Mouse (Mus musculus): ENCODE results near the gene Ubash3a.

DNA sequence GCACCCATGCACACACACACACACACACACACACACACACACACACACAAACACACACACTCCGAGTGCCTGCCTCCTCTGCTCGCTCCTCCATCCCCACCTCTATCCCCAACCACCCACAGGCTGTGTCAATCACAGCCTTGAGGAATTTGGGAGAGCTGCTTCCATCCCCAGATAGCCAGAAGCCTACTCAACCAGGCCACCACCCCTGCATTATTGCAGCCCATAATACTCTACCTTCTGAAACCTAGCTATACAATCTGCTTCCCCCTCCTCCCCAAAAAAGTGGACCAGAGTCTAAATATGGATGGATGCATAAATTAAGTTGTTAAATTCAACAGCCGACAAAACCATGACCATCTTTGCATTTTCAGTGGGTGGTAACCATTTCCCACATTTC is 18.7 kb downstream of the Ubash3a start:
- TF ChIP-seq GATA1 (IDR thresholded peaks at IDR 0.05; ENCODE audit: low read length): no peak
- no peak for TF ChIP-seq TAL1 (IDR thresholded peaks at IDR 0.05; ENCODE audit: low read length)
